Mouse (Mus musculus): ENCODE data around the gene Prkaa1. TPM values are rescaled to one million over a fixed set of nuclear protein-coding genes. Genes with fewer than 3 reads are reported as not detected.
"Not testable (repeated sequence)": the region's sequence is repeated elsewhere in the genome, so short reads cannot be mapped to it uniquely, and the experiment has no call there.

Prkaa1 gene
- polyA plus RNA-seq, 1 experiment from 2014 or later: 17.7 TPM

DNA sequence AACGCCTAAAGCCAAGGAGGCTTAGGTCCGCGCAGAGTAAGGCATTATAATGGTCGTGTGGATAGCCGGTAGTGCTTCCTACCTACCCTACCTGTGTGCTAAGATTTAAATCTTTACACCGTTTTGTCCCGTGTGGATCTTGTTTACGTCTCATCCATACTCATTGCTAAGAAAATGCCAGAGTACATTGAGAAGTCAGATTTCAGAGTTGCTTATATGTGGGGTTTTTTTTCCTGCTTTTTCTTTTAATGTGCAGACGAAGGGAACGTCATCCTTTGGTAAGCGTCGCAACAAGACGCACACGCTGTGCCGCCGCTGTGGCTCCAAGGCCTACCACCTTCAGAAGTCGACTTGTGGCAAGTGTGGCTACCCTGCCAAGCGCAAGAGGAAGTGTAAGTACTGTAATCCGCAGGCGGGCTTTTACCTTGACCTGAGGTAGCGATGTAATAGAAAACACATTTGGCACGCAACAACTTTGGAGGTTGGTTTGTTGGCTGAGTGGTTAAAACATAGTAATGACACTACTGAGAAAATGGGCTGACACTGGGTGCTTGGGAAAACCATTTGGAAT is 26.5 kb upstream of the Prkaa1 start:
- Histone ChIP-seq H3K9ac (peak overlapping the region; percentile 92), H3K27ac (0 out of 2 replicates have a peak overlapping the region, but pooled peaks have one; percentile 79), H3K4me3 (peak overlapping the region; percentile 91), H3K27me3 (replicated peaks) (no peaks in the 10 kb centered on the region), H3K36me3 (peaks cover 37% of the 10 kb centered on the region), H3K4me1 (peaks cover 15% of the 10 kb centered on the region), H3K4me2 (replicated peaks) (peak overlapping the region; percentile 78), H3K9me3 (no peaks in the 10 kb centered on the region)
- WGBS: 3% methylated on average over 22 of the region's 22 CpGs
- ATAC-seq (ENCODE audit: low FRiP score, low read depth): no peak

DNA sequence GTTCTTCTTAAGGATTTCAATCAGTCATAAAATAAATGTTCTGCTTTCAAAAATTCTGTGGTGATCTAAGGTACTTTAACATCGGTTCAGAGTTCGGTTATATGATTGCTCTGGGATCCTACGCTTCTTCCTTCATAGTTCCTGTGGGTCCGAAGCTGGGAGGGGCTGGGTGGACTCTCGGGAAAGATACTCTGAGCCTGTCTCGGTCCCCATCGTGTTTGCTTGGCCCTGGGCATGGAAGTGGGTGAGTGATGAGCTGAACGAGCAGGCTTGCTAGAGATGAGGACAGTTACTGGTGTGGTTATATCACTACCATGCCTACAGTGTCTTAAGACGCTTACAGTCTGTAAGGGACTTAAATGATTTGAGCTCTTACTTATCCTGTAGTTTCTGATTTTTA is 25.0 kb upstream of the Prkaa1 start:
- Histone ChIP-seq H3K27ac (no peak overlapping the region), H3K4me3 (no peak overlapping the region), H3K4me2 (replicated peaks) (no peak overlapping the region), H3K9me3 (no peaks in the 10 kb centered on the region), H3K4me1 (peaks cover 15% of the 10 kb centered on the region), H3K27me3 (replicated peaks) (no peaks in the 10 kb centered on the region), H3K9ac (no peak overlapping the region), H3K36me3 (peaks cover 44% of the 10 kb centered on the region)
- ATAC-seq (ENCODE audit: low FRiP score, low read depth): no peak
- 92% methylated on average over 9 of the region's 9 CpGs for WGBS

DNA sequence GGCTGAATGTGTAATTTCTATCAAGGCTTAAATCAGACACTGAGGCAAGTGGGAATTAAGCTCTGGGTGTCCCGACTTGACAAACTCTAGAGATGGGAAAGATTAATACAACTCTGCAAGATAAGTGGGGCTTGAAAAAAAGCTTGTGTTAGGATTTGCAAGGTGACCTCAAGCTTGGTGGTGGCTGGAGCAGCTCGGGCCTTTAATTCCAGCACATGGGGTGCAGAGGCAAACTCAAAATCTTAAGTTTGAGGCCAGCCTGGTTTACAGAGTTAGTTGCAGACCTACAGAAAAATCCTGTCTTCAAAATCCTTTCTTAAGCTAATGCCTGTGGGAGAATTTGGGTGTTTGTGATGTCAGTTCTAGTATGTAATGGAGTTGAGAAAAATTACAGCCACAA is 24.5 kb upstream of the Prkaa1 start:
- Histone ChIP-seq H3K9me3 (no peaks in the 10 kb centered on the region), H3K4me1 (peaks cover 15% of the 10 kb centered on the region), H3K27me3 (replicated peaks) (no peaks in the 10 kb centered on the region), H3K27ac (no peak overlapping the region), H3K36me3 (peaks cover 45% of the 10 kb centered on the region), H3K9ac (no peak overlapping the region), H3K4me3 (no peak overlapping the region), H3K4me2 (replicated peaks) (no peak overlapping the region)
- WGBS: 95% methylated on average over 2 of the region's 2 CpGs
- ATAC-seq (ENCODE audit: low FRiP score, low read depth): no peak

DNA sequence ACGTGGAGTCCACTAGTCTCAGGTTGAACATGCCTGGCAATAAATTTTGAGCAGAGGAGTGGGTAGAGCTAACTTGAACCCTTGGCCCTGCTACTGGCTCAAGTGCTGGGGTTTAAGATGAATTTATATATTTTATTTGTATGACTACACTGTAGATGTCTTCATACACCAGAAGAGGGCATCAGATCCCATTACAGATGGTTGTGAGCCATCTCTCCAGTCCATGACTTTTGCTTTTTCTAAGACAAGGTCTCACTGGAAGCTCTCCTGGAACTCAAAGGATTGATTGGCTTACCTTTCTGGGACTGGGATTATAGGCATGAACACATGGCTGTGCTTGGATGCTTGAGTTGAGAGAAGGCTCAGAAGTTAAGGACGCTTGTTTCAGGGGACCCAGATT is 24.0 kb upstream of the Prkaa1 start:
- Histone ChIP-seq H3K27me3 (replicated peaks) (no peaks in the 10 kb centered on the region), H3K27ac (no peak overlapping the region), H3K36me3 (peaks cover 50% of the 10 kb centered on the region), H3K4me1 (peaks cover 15% of the 10 kb centered on the region), H3K9ac (no peak overlapping the region), H3K4me3 (no peak overlapping the region), H3K4me2 (replicated peaks) (no peak overlapping the region), H3K9me3 (no peaks in the 10 kb centered on the region)
- ATAC-seq (ENCODE audit: low FRiP score, low read depth): no peak
- WGBS: 95% methylated on average over 2 of the region's 2 CpGs

DNA sequence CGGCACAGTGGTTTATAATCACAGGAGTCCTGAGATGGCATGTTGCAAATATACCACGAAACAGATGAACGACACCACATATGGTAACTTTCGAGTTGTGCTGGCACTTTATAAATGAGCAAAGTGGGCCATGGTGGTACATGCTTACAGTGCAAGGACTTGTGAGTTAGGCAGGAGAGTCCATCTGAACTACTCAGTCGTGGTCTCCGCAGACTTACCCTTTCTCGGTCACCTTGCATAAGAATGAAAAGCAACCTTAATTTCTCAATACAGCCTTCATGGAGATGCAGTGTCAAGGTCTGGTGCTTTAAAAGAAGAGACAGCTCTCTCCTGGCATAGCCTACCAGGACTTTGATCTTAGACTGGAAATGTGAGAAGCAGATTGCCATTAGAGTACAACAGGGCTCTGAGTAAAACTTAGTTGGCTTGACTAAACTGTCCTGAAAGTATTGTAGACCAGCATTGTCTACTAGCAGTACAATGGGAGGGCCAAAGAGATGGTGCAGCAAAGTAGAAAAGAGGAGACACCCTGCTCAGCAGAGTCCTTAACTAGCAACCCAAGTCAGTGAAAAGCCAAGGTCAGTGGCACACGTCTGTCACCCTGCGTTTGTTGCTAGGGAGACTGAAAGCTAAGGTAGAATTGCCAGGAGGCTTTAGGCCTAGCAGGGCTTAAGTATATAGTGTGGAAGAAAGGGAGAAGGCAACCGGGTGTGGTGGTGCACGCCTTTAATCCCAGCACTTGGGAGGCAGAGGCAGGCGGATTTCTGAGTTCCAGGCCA is 21.9 kb upstream of the Prkaa1 start:
- peaks cover 8% of the 10 kb centered on the region for H3K4me1 ChIP-seq
- no peak overlapping the region for H3K27ac ChIP-seq
- no peaks in the 10 kb centered on the region for H3K27me3 ChIP-seq (replicated peaks)
- ATAC-seq (ENCODE audit: low FRiP score, low read depth): no peak
- H3K36me3 ChIP-seq: peaks cover 54% of the 10 kb centered on the region
- no peaks in the 10 kb centered on the region for H3K9me3 ChIP-seq
- H3K4me2 ChIP-seq (replicated peaks): no peak overlapping the region
- H3K4me3 ChIP-seq: no peak overlapping the region
- WGBS: 89% methylated on average over 12 of the region's 12 CpGs
- H3K9ac ChIP-seq: no peak overlapping the region

DNA sequence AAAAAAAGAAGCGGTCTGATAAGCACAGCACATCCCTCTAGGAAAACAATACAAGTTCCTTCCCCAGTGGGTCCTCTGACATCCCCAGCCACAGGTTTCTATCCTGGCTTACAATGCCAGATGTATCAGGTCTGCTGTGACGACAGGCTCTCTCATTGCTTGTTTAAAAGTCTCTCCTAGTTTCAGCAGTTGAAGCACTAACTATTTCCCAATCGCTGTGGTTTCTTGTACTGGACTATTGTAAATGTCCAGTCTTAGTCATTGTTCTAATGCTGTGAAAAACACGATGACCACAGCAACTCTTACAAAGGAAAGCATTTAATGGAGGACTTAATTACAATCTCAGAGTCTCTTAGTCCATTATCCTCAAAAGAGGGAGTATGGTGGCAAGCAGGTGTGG is 17.2 kb upstream of the Prkaa1 start:
- Histone ChIP-seq H3K27me3 (replicated peaks) (no peaks in the 10 kb centered on the region), H3K9ac (no peak overlapping the region), H3K4me1 (no peaks in the 10 kb centered on the region), H3K4me2 (replicated peaks) (no peak overlapping the region), H3K4me3 (no peak overlapping the region), H3K27ac (no peak overlapping the region), H3K9me3 (no peaks in the 10 kb centered on the region), H3K36me3 (peaks cover 22% of the 10 kb centered on the region)
- no peak for ATAC-seq (ENCODE audit: low FRiP score, low read depth)
- WGBS: 73% methylated on average over 4 of the region's 4 CpGs

DNA sequence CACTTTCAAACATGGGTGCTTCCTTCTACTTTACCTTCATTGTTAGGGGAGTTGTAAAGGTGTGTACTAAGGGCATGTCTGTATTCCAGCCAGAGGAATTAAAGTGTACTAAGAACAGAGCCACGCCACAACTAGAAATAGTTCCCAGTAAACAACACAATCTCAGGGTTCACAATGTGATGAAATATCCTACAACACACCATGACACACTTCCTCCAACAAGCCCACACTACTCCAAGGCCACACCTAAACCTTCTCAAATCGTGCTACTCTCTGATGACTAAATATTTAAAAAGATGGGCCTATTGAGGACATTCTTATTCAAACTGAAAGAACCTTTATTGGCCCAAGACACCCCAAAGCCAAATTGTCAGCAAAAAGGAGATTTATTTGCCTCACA is 16.2 kb upstream of the Prkaa1 start:
- Histone ChIP-seq H3K9me3 (no peaks in the 10 kb centered on the region), H3K9ac (no peak overlapping the region), H3K27ac (no peak overlapping the region), H3K4me3 (no peak overlapping the region), H3K4me2 (replicated peaks) (no peak overlapping the region), H3K4me1 (no peaks in the 10 kb centered on the region), H3K36me3 (peaks cover 16% of the 10 kb centered on the region), H3K27me3 (replicated peaks) (no peaks in the 10 kb centered on the region)
- WGBS: 76% methylated on average over 2 of the region's 2 CpGs
- no peak for ATAC-seq (ENCODE audit: low FRiP score, low read depth)

DNA sequence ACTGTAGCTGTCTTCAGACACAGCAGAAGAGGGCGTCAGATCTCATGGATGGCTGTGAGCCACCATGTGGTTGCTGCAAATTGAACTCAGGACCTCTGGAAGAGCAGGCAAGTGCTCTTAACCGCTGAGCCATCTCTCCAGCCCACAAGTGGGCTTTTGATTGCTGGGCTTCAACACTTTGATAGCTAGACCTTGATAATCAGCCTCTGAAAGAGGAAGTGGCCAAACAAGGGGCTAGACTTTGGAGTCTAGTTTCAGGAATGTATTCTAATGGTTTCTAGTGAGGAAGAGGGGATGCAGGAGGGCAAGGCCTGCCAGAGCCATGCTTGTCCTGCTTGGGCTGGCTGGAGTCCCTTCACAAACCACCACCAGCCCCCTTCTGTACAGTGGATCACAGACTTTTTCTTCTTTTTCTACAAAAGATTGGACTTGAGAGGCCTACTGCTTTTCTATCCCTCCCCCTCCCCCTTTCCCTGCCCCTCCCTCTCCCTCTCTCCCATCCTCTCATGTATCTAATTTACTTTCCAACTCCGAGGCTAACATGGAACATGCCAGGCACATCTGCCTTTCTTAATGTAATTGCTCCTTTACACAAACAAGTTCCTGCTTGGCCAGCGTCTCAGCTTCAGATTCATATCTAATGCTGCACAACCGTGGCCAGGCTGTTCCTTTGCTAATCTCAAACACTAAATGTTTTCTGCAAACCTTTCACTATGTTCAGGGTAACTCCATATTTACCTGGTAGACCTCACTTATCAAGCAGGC is 15.3 kb upstream of the Prkaa1 start:
- no peaks in the 10 kb centered on the region for H3K9me3 ChIP-seq
- H3K4me3 ChIP-seq: no peak overlapping the region
- no peak for ATAC-seq (ENCODE audit: low FRiP score, low read depth)
- no peak overlapping the region for H3K9ac ChIP-seq
- H3K27ac ChIP-seq: no peak overlapping the region
- H3K36me3 ChIP-seq: peaks cover 11% of the 10 kb centered on the region
- H3K4me2 ChIP-seq (replicated peaks): no peak overlapping the region
- no peaks in the 10 kb centered on the region for H3K27me3 ChIP-seq (replicated peaks)
- 84% methylated on average over 5 of the region's 5 CpGs for whole genome bisulfite sequencing
- H3K4me1 ChIP-seq: no peaks in the 10 kb centered on the region

DNA sequence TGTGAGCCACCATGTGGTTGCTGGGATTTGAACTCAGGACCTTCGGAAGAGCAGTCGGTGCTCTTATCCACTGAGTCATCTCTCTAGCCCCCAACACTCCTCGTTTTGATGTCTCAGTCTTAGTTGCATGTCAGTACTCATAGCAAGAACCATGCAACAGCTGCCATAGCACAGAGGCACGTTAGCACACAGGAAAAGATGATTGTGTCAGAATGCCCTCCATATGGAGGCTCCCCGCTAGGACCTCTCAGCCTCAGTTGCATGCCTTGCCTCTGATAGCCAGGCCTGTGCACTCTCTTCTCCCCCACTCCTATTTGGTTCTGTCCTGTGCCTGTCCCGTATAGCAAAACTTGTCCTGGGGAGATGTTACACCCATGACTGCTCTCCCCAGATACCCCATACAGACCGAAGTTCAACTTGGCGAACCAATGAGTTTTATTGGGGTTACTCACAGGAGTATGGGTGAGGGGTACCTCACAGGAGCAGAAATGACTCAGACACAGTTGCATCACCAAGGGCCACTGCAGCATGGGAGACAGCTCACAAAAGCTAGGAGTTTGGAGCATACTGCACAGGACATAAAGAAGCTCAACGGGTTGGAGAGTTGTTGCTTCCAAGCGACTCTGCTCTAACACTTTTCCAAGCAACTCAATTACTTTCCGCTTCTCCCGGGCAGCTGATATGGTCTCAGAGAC is 14.4 kb upstream of the Prkaa1 start:
- Histone ChIP-seq H3K4me2 (replicated peaks) (no peak overlapping the region), H3K4me3 (no peak overlapping the region), H3K9ac (no peak overlapping the region), H3K9me3 (no peaks in the 10 kb centered on the region), H3K27ac (no peak overlapping the region), H3K4me1 (no peaks in the 10 kb centered on the region), H3K27me3 (replicated peaks) (no peaks in the 10 kb centered on the region), H3K36me3 (peaks cover 8% of the 10 kb centered on the region)
- ATAC-seq (ENCODE audit: low FRiP score, low read depth): no peak
- WGBS: 92% methylated on average over 12 of the region's 12 CpGs

DNA sequence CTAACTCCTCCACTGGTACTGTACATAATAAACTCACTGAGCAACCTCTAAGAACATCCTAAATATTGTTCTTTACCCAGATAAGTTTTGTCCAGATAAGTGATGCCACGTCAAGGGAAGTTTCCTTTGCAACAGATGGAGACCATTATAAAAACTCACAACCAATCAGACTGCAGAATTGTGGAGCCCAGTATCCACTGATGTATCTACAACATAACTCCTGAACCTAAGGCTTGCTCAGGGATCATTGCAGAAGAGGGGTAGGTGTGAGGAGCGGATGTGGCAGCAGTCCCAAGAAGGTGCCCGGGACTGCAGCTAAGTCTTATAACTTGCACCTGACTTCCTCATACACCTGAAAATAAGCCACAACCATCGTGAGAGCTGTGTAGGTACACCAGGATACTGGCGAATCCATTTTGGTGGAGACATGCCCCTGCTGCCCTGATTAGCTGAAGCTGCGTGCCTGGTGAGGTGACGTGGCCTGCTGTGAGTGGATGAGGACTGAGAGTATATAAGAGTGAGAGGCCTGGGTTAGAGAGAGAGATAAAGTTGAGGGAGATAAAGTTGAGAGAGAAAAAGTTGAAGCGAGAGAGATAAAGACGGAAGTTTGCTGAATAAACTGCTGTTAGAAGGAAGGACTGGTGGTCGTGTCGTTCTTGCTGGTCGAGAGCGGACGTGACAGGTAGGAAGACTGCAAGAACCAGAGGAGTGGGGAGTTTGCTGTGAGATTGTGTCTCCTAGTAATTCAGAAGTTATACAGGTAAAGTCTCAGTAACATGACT is 12.6 kb upstream of the Prkaa1 start:
- not testable (repeated sequence) for H3K4me2 ChIP-seq (replicated peaks); H3K4me3 ChIP-seq; H3K9me3 ChIP-seq; ATAC-seq (ENCODE audit: low FRiP score, low read depth); H3K9ac ChIP-seq; H3K27ac ChIP-seq; H3K4me1 ChIP-seq; H3K36me3 ChIP-seq; H3K27me3 ChIP-seq (replicated peaks)
- WGBS: 90% methylated on average over 14 of the region's 14 CpGs

DNA sequence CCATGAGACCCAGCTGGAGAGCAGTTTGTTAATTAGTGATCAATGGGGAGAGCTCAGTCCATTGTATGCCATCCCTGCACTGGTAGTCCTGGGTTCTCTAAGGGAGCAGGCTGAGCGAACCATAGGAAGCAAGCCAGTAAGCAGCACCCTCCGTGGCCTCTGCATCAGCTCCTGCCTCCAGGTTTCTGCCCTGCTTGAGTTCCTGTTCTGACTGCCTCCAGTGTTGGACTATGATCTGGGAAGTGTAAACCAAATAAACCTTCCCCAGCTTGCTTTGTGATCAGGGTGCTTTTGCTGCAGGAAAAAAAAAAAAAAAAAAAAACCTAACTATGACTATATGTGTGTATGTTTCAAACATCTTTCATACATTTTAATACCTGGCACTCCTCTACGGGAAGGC is 10.4 kb upstream of the Prkaa1 start:
- Histone ChIP-seq H3K4me3 (no peak overlapping the region), H3K27ac (no peak overlapping the region), H3K4me1 (no peaks in the 10 kb centered on the region), H3K4me2 (replicated peaks) (no peak overlapping the region), H3K27me3 (replicated peaks) (no peaks in the 10 kb centered on the region), H3K9ac (no peak overlapping the region), H3K36me3 (no peaks in the 10 kb centered on the region), H3K9me3 (no peaks in the 10 kb centered on the region)
- 46% methylated on average over 3 of the region's 3 CpGs for WGBS
- no peak for ATAC-seq (ENCODE audit: low FRiP score, low read depth)

Data from neural tube, embryonic 12.5 days (tissue).